Mouse (Mus musculus): Measurements from ENCODE around the gene Thrap3. TPM values are rescaled to one million over a fixed set of nuclear protein-coding genes. Genes with fewer than 3 reads are reported as not detected.

Thrap3 gene
- polyA plus RNA-seq, 1 experiment, result 103 TPM

GRCm38 (mm10) chr4:126148161-126148961, 54.2 kb downstream of the Thrap3 start:
- DNase-seq (ENCODE audit: extremely low spot score in 1 of 2, low spot score in 1 of 2), result no peak

GRCm38 (mm10) chr4:126147533-126148160, 54.9 kb downstream of the Thrap3 start, which contains the start of gene Eva1b:
Gene Eva1b, plus strand, starts transcription at chr4:126147744.
- DNase-seq (ENCODE audit: extremely low spot score in 1 of 2, low spot score in 1 of 2), result no peak

GRCm38 (mm10) chr4:126146974-126147532, 55.5 kb downstream of the Thrap3 start:
- DNase-seq (ENCODE audit: extremely low spot score in 1 of 2, low spot score in 1 of 2), result no peak

- DNase-seq (ENCODE audit: extremely low spot score in 1 of 2, low spot score in 1 of 2), result no peak
Measured at GRCm38 (mm10) chr4:126145396-126145795, 57.2 kb downstream of the Thrap3 start.

- DNase-seq (ENCODE audit: extremely low spot score in 1 of 2, low spot score in 1 of 2), result no peak
Measured at GRCm38 (mm10) chr4:126141021-126141420, 61.5 kb downstream of the Thrap3 start.

- DNase-seq (ENCODE audit: extremely low spot score in 1 of 2, low spot score in 1 of 2), result no peak
Measured at GRCm38 (mm10) chr4:126137773-126138172, 64.8 kb downstream of the Thrap3 start.

- DNase-seq (ENCODE audit: extremely low spot score in 1 of 2, low spot score in 1 of 2), result no peak
Measured at GRCm38 (mm10) chr4:126134639-126135038, 67.9 kb downstream of the Thrap3 start.

- DNase-seq (ENCODE audit: extremely low spot score in 1 of 2, low spot score in 1 of 2), result no peak
Measured at GRCm38 (mm10) chr4:126134236-126134635, 68.3 kb downstream of the Thrap3 start.

GRCm38 (mm10) chr4:126132636-126133264, 69.8 kb downstream of the Thrap3 start:
- DNase-seq (ENCODE audit: extremely low spot score in 1 of 2, low spot score in 1 of 2), result no peak

- peak; percentile 45 to 66 for DNase-seq (ENCODE audit: extremely low spot score in 1 of 2, low spot score in 1 of 2)
Measured at GRCm38 (mm10) chr4:126131290-126132121, 71.1 kb downstream of the Thrap3 start.

GRCm38 (mm10) chr4:126130502-126130901, 72.1 kb downstream of the Thrap3 start:
- no peak for DNase-seq (ENCODE audit: extremely low spot score in 1 of 2, low spot score in 1 of 2)

GRCm38 (mm10) chr4:126123309-126124040, 79.1 kb downstream of the Thrap3 start:
- peak; percentile 61 to 66 for DNase-seq (ENCODE audit: extremely low spot score in 1 of 2, low spot score in 1 of 2)

GRCm38 (mm10) chr4:126120506-126120905, 82.1 kb downstream of the Thrap3 start:
- DNase-seq (ENCODE audit: extremely low spot score in 1 of 2, low spot score in 1 of 2), result no peak

GRCm38 (mm10) chr4:126120052-126120451, 82.5 kb downstream of the Thrap3 start:
- DNase-seq (ENCODE audit: extremely low spot score in 1 of 2, low spot score in 1 of 2), result no peak

GRCm38 (mm10) chr4:126119051-126119450, 83.5 kb downstream of the Thrap3 start:
- DNase-seq (ENCODE audit: extremely low spot score in 1 of 2, low spot score in 1 of 2), result no peak

GRCm38 (mm10) chr4:126118651-126119050, 83.9 kb downstream of the Thrap3 start:
- peak; percentile 78 to 87 for DNase-seq (ENCODE audit: extremely low spot score in 1 of 2, low spot score in 1 of 2)

GRCm38 (mm10) chr4:126117116-126117515, 85.4 kb downstream of the Thrap3 start:
- no peak for DNase-seq (ENCODE audit: extremely low spot score in 1 of 2, low spot score in 1 of 2)

- DNase-seq (ENCODE audit: extremely low spot score in 1 of 2, low spot score in 1 of 2), result no peak
Measured at GRCm38 (mm10) chr4:126115871-126116521, 86.6 kb downstream of the Thrap3 start.

- no peak for DNase-seq (ENCODE audit: extremely low spot score in 1 of 2, low spot score in 1 of 2)
Measured at GRCm38 (mm10) chr4:126115411-126115810, 87.1 kb downstream of the Thrap3 start.
